Mouse (Mus musculus) kidney, adult 2 months (tissue): ENCODE data around the gene Pip5kl1.

Source experiments
- CTCF ChIP-seq: fragments of 200-500 bp; conservative IDR thresholded peaks from 2 replicates; pipeline ENCODE4 v1.5.1; 2011; ENCODE audit warnings: low read depth, mild to moderate bottlenecking, control low read depth, low read length, moderate library complexity, mixed read lengths; ENCODE audit not compliant: insufficient read depth, insufficient read length
- POLR2A ChIP-seq: fragments of 200-500 bp; IDR thresholded peaks from one replicate; pipeline ENCODE4 v1.6.1; 2011; ENCODE audit warnings: low read depth, low read length, control low read depth

DNA sequence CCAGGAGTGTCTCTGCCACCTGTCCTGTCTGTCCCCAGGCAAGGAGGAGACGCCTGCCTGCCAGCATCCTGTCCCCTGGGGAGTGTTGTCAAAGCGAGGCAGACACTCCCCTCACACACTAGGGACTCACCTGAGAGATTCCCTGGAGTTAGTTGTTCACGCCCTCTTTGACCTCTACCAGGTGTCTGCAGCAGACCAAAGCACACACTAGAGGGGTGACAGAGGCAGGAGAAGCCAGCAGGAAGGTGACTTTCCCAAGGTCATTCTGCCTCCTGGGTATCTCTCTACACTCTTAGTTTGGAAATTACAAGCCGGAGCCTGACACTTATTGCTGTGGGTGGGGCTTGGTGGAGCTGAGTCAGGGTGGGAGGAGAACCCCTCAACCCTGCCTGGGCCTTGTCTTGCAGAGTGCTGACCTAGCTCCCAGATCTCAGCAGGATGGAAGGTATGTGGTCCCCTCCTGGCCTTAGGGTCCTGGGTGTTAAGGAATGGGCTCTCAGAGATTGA, 53.5 kb downstream of the Pip5kl1 start:
- TF ChIP-seq CTCF: no peak
- no peak for TF ChIP-seq POLR2A
